Mouse (Mus musculus) cerebellum, adult 11-12 months (tissue): ENCODE results near the gene Nav1.
A peak's percentile ranks its signal among the peaks of the same experiment; 100 is the strongest.
"Not testable (repeated sequence)": the region's sequence is repeated elsewhere in the genome, so short reads cannot be mapped to it uniquely, and the experiment has no call there.

Experiments used
- DNase-seq: peaks from one replicate; pipeline ENCODE4 v3.0.0; 2022

Gene Nav1

GRCm38 (mm10) chr1:135514046-135514445 is 93.0 kb downstream of the Nav1 start:
- no peak for DNase-seq

- no peak for DNase-seq
These were observed 93.6 kb downstream of the Nav1 start for GRCm38 (mm10) chr1:135513464-135513863.

GRCm38 (mm10) chr1:135510346-135510977 is 96.6 kb downstream of the Nav1 start:
- no peak for DNase-seq

- no peak for DNase-seq
These were observed 97.7 kb downstream of the Nav1 start for GRCm38 (mm10) chr1:135509145-135510084.

- no peak for DNase-seq
These were observed 98.8 kb downstream of the Nav1 start for GRCm38 (mm10) chr1:135508349-135508634.

GRCm38 (mm10) chr1:135507572-135508348 is 99.3 kb downstream of the Nav1 start:
- DNase-seq, result no peak

- DNase-seq, result no peak
These were observed 101.6 kb downstream of the Nav1 start for GRCm38 (mm10) chr1:135505499-135505898.

GRCm38 (mm10) chr1:135503436-135503835 is 103.7 kb downstream of the Nav1 start:
- DNase-seq, result no peak

GRCm38 (mm10) chr1:135502750-135503149 is 104.3 kb downstream of the Nav1 start:
- DNase-seq, result no peak

- no peak for DNase-seq
These were observed 105.0 kb downstream of the Nav1 start for GRCm38 (mm10) chr1:135502135-135502534.

- DNase-seq, result no peak
These were observed 108.4 kb downstream of the Nav1 start for GRCm38 (mm10) chr1:135498455-135499358.

GRCm38 (mm10) chr1:135495048-135495447 is 112.0 kb downstream of the Nav1 start:
- no peak for DNase-seq

GRCm38 (mm10) chr1:135493862-135494261 is 113.2 kb downstream of the Nav1 start:
- DNase-seq, result no peak

GRCm38 (mm10) chr1:135492406-135492805 is 114.7 kb downstream of the Nav1 start:
- DNase-seq, result no peak

GRCm38 (mm10) chr1:135490931-135491666 is 116.0 kb downstream of the Nav1 start:
- no peak for DNase-seq

- no peak for DNase-seq
These were observed 118.2 kb downstream of the Nav1 start for GRCm38 (mm10) chr1:135488879-135489278.

GRCm38 (mm10) chr1:135485179-135485578 is 121.9 kb downstream of the Nav1 start:
- no peak for DNase-seq

GRCm38 (mm10) chr1:135484503-135485051 is 122.5 kb downstream of the Nav1 start:
- not testable (repeated sequence) for DNase-seq

- no peak for DNase-seq
These were observed 123.1 kb downstream of the Nav1 start for GRCm38 (mm10) chr1:135483971-135484370.

GRCm38 (mm10) chr1:135482666-135483065 is 124.4 kb downstream of the Nav1 start:
- DNase-seq, result no peak

- DNase-seq, result peak; percentile 10
These were observed 125.4 kb downstream of the Nav1 start for GRCm38 (mm10) chr1:135481656-135482055.
